Mouse (Mus musculus) c-Kit-positive CD71-positive TER-119-positive erythroid progenitor cells, embryonic 14.5 days (primary cell): ENCODE data around the gene Ptgs1.
"Not testable (repeated sequence)": the region's sequence is repeated elsewhere in the genome, so short reads cannot be mapped to it uniquely, and the experiment has no call there.

Source experiments
- DNase-seq: peaks from one replicate; pipeline ENCODE4 v3.0.0-alpha.2; 2013; ENCODE audit warnings: low spot score

Ptgs1 gene

DNA sequence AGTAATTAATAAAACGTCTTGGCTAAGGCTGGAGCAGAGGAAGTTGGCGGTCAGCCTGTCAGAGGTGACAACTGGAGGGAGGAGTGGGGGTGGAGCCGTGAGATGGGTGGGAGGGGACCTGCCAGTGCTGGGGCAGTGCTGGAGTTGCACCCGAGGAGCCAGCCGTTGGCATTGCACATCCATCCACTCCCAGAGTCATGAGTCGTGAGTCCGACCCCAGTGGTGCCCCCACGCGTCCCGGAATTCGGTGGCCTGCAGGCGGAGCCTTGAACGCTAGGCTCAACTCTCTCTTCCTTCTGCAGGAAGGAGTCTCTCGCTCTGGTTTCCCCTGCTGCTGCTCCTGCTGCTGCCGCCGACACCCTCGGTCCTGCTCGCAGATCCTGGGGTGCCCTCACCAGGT is at the start of gene Ptgs1:
TSS of gene Ptgs1 (plus strand) at position 61 of the 400 bp plus-strand sequence.
- DNase-seq = no peak

DNA sequence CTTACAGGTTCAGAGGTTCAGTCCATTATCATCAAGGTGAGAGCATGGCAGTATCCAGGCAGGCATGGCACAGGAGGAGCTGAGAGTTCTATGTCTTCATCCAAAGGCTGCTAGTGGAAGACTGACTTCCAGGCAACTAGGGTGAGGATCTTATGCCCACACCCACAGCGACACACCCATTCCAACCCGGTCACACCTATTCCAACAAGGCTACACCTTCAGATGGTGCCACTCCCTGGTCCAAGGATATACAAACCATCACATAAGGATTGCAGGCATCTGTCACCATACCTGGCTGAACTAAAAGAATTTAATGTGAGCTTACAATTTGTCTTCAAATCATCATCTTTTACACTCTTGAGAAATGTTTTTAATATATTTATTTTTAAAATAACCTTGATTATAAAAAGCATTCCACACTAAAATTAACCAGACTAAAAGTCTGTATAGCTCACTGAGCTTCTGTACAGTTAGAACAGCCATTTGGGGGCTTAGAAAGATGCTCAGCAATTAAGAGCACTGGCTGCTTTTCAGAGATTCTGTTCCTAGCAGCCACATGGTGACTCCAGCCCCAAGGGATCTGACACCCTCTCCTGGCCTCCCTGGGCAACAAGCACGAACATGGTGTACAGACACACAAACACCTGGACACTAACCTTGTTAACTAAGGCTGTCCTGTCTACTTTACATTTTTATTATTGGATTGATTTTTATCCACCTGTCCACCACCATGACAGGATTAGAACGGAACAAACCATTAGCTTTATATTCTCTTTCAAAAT is 48.4 kb upstream of the Ptgs1 start:
- DNase-seq = not testable (repeated sequence)

DNA sequence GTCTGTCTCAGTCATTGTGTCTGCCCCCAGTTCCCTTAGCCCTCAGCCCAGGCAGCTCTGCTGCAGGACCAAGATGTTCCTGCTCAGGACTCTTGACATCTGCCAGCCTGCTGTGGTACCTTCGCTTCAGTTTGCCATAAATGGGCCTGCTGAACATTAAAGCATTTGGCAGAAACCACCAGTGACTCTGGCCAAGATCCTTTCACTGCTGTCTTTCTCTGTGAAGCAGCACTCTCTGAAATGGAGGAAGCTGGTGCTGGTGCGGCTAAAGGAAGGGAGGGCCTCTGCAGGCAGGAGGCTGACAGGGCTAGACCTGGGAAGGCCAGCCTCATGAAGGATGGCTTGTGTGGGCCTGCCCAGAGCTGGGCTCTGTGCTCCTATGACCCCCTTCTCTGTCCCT is 46.9 kb upstream of the Ptgs1 start:
- no peak for DNase-seq

DNA sequence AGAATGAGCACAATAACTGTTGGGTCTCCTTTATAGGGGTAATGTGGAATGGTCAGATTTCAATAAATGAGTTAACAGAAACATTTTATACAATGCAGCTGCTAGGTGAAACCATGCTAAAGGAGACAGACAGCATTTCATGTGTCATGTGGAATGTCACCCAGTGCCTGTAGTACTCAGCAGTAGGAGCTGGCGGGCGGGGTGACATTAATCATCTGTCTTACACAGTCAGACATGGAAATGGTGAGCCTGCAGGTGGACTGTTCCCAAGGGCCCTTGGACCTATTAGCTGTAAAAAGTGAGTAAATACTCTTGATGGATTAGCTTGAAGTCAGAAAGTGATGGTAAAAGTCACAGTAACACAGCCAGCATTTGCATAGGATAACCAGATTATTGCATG is 46.0 kb upstream of the Ptgs1 start:
- DNase-seq = no peak

DNA sequence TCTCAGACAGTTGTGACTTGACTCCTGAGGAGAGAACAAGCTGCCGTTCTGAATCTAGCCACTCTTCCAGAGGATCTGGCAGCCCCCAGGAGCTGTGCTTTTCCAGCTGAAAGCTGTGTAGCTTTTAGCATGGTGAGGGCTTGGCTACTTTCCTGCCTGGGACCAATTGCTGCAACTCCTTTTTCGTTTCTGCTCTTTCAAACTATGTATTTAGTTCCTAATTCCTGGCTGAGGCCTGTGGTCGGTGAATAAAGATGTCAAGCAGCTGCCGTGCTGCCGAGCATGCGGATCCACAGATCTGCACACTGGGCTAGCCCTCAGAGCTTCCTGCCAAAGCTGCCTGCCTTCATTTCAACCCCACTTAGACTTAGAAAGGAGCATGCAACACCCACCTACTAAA is 45.4 kb upstream of the Ptgs1 start:
- no peak for DNase-seq

- not testable (repeated sequence) for DNase-seq
These were observed 41.0 kb upstream of the Ptgs1 start for GRCm38 (mm10) chr2:36189200-36189599.

DNA sequence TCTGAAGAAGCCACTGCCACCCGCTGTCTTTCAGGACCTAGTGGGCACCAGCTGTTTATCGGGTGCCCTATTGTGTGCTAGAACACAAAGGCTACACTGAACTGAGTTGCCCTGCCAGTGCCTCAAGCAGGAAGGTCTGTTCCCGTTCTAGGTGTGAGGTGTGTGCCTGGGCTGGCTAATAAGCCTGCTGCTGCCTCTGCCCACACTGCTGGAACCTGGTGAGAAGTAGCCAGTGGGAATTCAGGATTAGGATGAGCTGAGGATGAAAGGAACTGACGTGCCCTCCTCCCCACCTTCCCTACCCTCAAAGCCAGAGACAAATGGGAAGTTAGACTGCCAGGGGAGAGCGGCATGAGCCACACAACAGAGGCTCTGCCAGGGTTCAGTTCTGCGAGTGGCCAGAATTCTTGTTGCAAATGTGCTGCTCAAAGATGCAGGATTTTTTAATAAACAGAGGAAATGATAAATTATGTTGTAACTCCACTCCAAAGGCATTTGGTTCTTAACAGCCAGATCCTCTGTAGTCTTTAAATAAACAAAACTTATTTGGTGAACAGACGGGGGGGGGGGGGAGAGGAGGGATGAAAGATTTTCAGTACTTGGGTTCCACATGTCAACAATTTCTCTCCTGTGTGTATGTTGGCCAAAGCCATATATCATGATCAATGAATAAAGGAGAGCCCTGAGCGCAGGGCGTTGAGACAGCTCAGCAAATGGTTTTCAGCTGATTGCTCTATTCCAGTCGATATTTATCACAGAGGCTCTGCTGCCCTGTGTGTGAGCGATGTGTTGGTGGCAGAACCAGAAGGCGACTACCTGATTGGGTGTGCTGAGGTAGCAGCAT is 38.9 kb upstream of the Ptgs1 start:
- no peak for DNase-seq

DNA sequence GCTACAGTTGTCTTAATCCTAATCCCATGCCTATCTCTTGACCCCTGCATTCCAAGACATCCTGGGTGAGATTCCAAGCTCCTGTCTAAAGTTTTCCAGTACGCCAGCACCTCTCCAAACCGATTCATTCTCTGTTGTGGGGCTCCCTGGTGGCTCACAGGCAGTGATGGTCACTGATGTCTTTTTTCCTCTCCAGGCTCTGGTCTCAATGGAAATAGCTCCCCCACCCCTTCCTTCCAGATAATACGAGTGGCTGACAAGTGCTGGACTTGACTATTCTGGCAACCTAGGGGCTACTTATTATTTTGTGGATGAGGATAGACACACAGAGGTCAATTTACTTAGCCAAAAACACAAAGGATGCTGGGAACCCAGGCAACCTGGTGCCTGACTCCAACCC is 33.2 kb upstream of the Ptgs1 start:
- no peak for DNase-seq

GRCm38 (mm10) chr2:36197919-36198881 is 32.0 kb upstream of the Ptgs1 start:
- DNase-seq = peak; percentile 90

DNA sequence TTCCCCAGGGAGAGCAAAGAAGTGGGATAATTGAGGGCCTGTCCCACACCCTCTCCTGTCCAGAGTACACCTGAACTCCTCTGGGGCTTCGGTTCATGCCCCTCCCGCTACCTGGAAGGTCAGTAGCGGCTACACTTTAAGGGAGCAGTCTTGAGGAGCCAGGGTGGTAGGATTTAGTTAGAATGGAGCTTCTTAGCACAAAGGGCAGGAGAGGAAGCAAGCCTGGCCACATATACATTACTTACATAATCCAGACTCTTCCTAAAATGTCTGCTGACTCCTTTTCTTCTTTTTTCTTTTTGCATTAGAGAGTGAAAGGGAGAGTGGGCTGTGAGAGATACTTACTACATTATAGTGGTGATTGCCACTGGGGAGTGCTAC is 31.4 kb upstream of the Ptgs1 start:
- DNase-seq = no peak

- DNase-seq = no peak
These were observed 29.4 kb upstream of the Ptgs1 start for GRCm38 (mm10) chr2:36200813-36201212.

GRCm38 (mm10) chr2:36201756-36202610 is 28.2 kb upstream of the Ptgs1 start:
- DNase-seq = no peak

GRCm38 (mm10) chr2:36202611-36202880 is 27.7 kb upstream of the Ptgs1 start:
- DNase-seq = no peak

GRCm38 (mm10) chr2:36203011-36203825 is 27.0 kb upstream of the Ptgs1 start:
- no peak for DNase-seq

DNA sequence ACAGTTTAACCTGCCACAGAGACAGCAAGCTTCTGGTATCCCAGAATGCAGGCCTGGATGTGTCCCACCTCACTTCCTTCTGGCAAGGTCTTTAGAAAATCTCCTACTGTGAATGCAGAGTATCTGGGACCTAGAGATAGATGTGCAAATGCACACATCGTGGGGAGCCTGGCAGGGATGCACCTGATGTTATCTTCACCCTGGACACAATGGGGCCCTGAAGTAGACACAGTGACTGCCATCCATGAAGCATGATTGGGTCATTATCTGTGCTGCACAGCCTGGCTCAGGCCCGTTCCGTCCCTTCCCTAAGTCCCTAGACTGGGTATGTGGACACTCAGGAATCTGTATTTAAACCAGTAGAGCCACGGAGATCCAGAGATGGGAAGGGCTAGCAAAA is 25.6 kb upstream of the Ptgs1 start:
- DNase-seq = no peak

DNA sequence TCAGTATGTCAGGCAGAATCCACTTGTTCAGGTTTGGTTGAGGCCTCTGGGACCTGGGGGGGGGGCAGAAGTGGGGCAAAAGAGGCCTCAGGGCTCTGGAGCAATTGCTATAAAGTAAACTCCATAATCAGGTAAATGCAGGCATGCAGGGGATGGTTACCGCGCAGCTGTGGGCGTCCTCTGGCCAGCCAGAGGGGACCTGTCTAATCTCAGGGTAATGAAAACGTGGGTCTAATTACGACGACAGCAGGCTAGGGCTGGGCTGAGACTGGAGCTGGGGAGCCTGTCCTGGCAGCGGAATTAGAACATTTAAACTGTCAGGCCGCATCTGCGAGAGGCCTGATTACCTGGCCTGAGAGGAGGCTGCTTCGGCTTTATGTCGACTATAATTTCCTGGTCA is 23.2 kb upstream of the Ptgs1 start:
- DNase-seq = no peak

GRCm38 (mm10) chr2:36210796-36211195 is 19.4 kb upstream of the Ptgs1 start:
- no peak for DNase-seq

- no peak for DNase-seq
These were observed 18.4 kb upstream of the Ptgs1 start for GRCm38 (mm10) chr2:36211785-36212184.

DNA sequence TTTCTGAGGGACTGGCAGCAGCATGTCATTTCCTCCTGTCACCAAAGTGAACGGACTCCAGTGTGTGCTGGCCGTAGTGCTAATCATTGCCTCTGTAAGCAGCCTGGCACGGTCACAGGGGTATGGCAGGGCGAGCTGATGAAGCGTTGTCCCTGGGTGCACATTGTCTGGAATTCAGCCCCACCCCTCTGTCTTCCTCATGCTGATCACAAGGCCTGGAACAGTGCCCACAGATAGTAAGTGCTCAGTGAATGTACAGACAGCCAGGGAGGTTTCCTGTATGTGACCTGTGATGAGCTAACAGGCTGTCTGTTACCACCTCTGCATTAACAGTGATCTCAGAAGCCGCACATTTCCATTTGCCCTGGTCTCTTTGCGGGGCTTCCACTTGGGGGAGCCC is 17.1 kb upstream of the Ptgs1 start:
- no peak for DNase-seq

DNA sequence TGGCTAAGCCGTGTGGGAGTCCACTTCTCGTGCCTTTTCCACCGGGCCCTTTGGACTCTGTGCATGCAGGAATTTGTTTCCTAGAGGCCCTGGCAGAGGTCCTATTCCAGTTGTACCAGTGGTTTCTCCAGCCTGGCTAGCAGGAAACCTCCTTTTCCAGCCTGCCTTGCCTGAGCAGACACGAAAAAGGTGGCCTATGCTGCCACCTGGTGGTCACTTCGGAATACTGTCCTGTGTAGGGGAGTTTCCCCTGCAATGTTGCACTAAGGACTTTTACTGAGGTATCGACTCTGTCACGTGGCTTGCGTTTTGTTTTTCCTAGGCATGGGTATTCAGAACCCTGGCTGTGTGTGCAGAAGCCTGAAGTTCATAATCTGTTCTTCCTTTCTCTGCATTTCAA is 16.2 kb upstream of the Ptgs1 start:
- peak; percentile 82 for DNase-seq

GRCm38 (mm10) chr2:36214425-36214824 is 15.8 kb upstream of the Ptgs1 start:
- DNase-seq = no peak
